9 mouse cellular contexts compared by ENCODE assay signal in the genomic region with DNA sequence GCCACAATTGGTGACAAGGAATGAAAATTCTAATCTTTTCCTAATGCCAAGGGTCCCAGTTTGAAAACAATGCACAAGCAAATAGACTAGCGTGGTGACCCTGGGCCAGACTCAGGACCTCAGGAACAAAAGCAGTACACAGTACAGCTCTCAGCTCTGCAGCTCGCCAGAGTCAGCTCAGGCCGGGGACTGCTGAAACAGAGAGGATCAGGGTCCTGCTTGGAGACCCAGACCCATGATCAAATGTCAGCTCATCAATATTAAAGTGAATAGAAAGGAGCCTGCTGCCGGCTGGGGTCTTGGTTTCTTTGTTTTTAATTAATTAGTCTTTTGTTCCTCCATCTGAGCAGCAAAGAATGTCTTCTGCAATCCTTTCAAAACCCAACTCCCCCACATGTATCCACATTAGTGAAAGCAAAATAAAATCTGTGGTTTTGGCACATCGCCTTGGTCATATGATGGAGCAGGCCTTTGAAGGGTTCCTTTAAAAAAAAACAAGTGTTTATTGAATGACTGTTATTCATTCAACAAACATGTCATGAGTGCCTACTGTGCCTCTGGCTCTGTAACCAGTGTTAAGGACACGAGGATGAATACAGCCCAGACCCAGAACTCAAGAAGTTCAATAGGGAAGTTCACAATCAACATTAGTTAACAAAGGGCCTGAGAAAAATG.
A peak's percentile ranks its signal among the peaks of the same experiment; 100 is the strongest.
DNase-seq lines count a peak whose midpoint lies in the region; ATAC-seq and TF ChIP-seq lines count a peak whose summit lies in the region.
"Had no signal": no experiment of that assay in that cellular context is flagged by ENCODE, and none has a peak within 500 bp of the region (broad histone marks: within the 10 kb centered on the region; RNA-seq: fewer than 3 reads in every experiment).

No protein-coding gene starts in this region.

- ATAC-seq in limb, embryonic 14.5 days (ENCODE audit: low FRiP score, low read depth): no peak

- H3K27me3 ChIP-seq in limb, embryonic 14.5 days (ENCODE audit: control insufficient read depth, insufficient read depth, low read length): no peaks in the 10 kb centered on the region
- no peaks in the 10 kb centered on the region for H3K27me3 ChIP-seq in limb, embryonic 10.5 days (ENCODE audit: low read depth, poor library complexity, severe bottlenecking)
- H3K27me3 ChIP-seq: midbrain, embryonic 12.5 days had no signal

- H3K9me3 ChIP-seq in limb, embryonic 14.5 days (ENCODE audit: control insufficient read depth, low read length): no peaks in the 10 kb centered on the region
- no peaks in the 10 kb centered on the region for H3K9me3 ChIP-seq in limb, embryonic 10.5 days (replicated peaks)
- H3K9me3 ChIP-seq: midbrain, embryonic 12.5 days had no signal

- peak; percentile 25 for DNase-seq in limb, embryonic 14.5 days (ENCODE audit: low spot score)
- DNase-seq in limb, embryonic 10.5 days (ENCODE audit: low spot score): no peak
- peak; percentile 18 for DNase-seq in embryo, embryonic 11 days
- peak; percentile 26 to 27 for DNase-seq in kidney, postnatal 36 days
- DNase-seq in lung, postnatal 36 days: peak; percentile 63
- no peak for DNase-seq in adrenal gland, adult 18-20 months (ENCODE audit: low spot score in 2 of 2)
- no peak for DNase-seq in testis, postnatal 14 days (ENCODE audit: low spot score)
- DNase-seq: left cerebral cortex, postnatal 4 days had no signal

- H3K27ac ChIP-seq in limb, embryonic 14.5 days (replicated peaks; ENCODE audit: low read depth, low read length): no peak overlapping the region
- H3K27ac ChIP-seq in limb, embryonic 10.5 days: no peak overlapping the region
- H3K27ac ChIP-seq: midbrain, embryonic 12.5 days had no signal

- H3K4me2 ChIP-seq in limb, embryonic 14.5 days (replicated peaks; ENCODE audit: low read depth, low read length, severe bottlenecking): no peak overlapping the region
- H3K4me2 ChIP-seq: midbrain, embryonic 12.5 days had no signal

- H3K4me3 ChIP-seq in limb, embryonic 14.5 days (replicated peaks; ENCODE audit: low read length): no peak overlapping the region
- no peak overlapping the region for H3K4me3 ChIP-seq in limb, embryonic 10.5 days
- H3K4me3 ChIP-seq: midbrain, embryonic 12.5 days had no signal

- 66% methylated on average over 6 of the region's 6 CpGs for WGBS in limb, embryonic 14.5 days
- 82% methylated on average over 6 of the region's 6 CpGs for WGBS in limb, embryonic 10.5 days

- no peak for TF ChIP-seq POLR2A in limb, embryonic 14.5 days (IDR thresholded peaks at IDR 0.05; ENCODE audit: borderline replicate concordance, extremely low read depth, insufficient read depth, insufficient read length)

- H3K9ac ChIP-seq in limb, embryonic 14.5 days (ENCODE audit: low read depth, low read length, severe bottlenecking): no peak overlapping the region
- H3K9ac ChIP-seq: midbrain, embryonic 12.5 days had no signal

- H3K4me1 ChIP-seq in limb, embryonic 14.5 days (ENCODE audit: control insufficient read depth, insufficient read depth, low read length): no peaks in the 10 kb centered on the region
- no peaks in the 10 kb centered on the region for H3K4me1 ChIP-seq in limb, embryonic 10.5 days

- no peaks in the 10 kb centered on the region for H3K36me3 ChIP-seq in limb, embryonic 14.5 days (ENCODE audit: control insufficient read depth, insufficient read depth, low read length)
- no peaks in the 10 kb centered on the region for H3K36me3 ChIP-seq in limb, embryonic 10.5 days
- H3K36me3 ChIP-seq: midbrain, embryonic 12.5 days had no signal

Comparison
In these comparisons a context has a peak if more than half of its experiments do, and no peak if none do; other contexts are left out.
1. DNase-seq: peak in limb, embryonic 14.5 days (single experiment), embryo, embryonic 11 days (single experiment), kidney, postnatal 36 days (2 of 2) and lung, postnatal 36 days (single experiment); none in limb, embryonic 10.5 days (single experiment), adrenal gland, adult 18-20 months (0 of 2) and testis, postnatal 14 days (single experiment).